Comparison of ENCODE assay signal across 8 mouse cellular contexts in the genomic region with DNA sequence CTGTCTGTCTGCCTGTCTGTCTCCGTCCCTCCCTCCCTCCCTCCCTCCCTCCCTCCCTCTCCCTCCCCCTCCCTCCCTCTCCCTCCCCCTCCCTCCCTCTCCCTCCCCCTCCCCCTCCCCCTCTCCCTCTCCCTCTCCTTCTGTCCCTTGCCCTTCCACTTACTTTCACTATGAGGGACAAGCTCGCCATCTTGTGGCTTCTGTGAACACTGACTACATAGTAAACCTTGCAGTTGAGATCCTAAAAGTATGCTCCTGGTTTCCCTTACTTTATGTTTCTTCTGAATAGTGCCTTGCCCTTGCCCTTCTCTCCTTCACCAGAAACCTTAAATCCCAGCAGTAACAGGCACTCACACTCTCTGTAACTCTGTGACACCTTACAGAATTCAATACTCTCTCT.
DNase-seq lines count a peak whose midpoint lies in the region; ATAC-seq and TF ChIP-seq lines count a peak whose summit lies in the region.

No protein-coding gene starts in this region.

- H3K36me3 ChIP-seq in intestine, postnatal 0 days (ENCODE audit: control insufficient read depth, insufficient read depth) = no peaks in the 10 kb centered on the region
- no peaks in the 10 kb centered on the region for H3K36me3 ChIP-seq in intestine, embryonic 15.5 days

- no peak for ATAC-seq in intestine, postnatal 0 days
- no peak; the same call in 1 of the 2 replicates for ATAC-seq in intestine, embryonic 15.5 days
- no peak for ATAC-seq in inflammation-experienced regulatory T-cells, adult 6 months

- H3K9ac ChIP-seq in intestine, postnatal 0 days (ENCODE audit: low read depth, low read length) = no peak overlapping the region
- no peak overlapping the region for H3K9ac ChIP-seq in intestine, embryonic 15.5 days

- peak; percentile 19 for DNase-seq in thymus, postnatal 14 days
- no peak for DNase-seq in thymus, adult 18-20 months
- DNase-seq in layer of hippocampus, adult 9-10 months (ENCODE audit: low spot score) = peak; percentile 6
- peak; percentile 21 for DNase-seq in right cerebral cortex, postnatal 4 days
- no peak for DNase-seq in MN1 (ENCODE audit: low spot score)

- peak; percentile 66 for TF ChIP-seq CTCF in intestine, postnatal 0 days (IDR thresholded peaks at IDR 0.05; ENCODE audit: low read depth)

- no peak overlapping the region for H3K4me2 ChIP-seq in intestine, postnatal 0 days (replicated peaks; ENCODE audit: low read depth)
- no peak overlapping the region for H3K4me2 ChIP-seq in intestine, embryonic 15.5 days (replicated peaks)

- H3K27me3 ChIP-seq in intestine, postnatal 0 days (replicated peaks; ENCODE audit: control insufficient read depth, insufficient read depth, low read length) = no peaks in the 10 kb centered on the region
- H3K27me3 ChIP-seq in intestine, embryonic 15.5 days (replicated peaks) = no peaks in the 10 kb centered on the region

- H3K4me3 ChIP-seq in intestine, postnatal 0 days (ENCODE audit: low read depth, low read length) = no peak overlapping the region
- no peak overlapping the region for H3K4me3 ChIP-seq in intestine, embryonic 15.5 days (replicated peaks)

- no peaks in the 10 kb centered on the region for H3K9me3 ChIP-seq in intestine, postnatal 0 days (ENCODE audit: control insufficient read depth)
- no peaks in the 10 kb centered on the region for H3K9me3 ChIP-seq in intestine, embryonic 15.5 days

- no peaks in the 10 kb centered on the region for H3K4me1 ChIP-seq in intestine, postnatal 0 days (replicated peaks; ENCODE audit: control insufficient read depth, insufficient read depth, low read length)
- no peaks in the 10 kb centered on the region for H3K4me1 ChIP-seq in intestine, embryonic 15.5 days (replicated peaks)

- no peak overlapping the region for H3K27ac ChIP-seq in intestine, postnatal 0 days (ENCODE audit: low read depth, low read length)
- H3K27ac ChIP-seq in intestine, embryonic 15.5 days = no peak overlapping the region

- 30% methylated on average over 2 of the region's 2 CpGs for WGBS in intestine, postnatal 0 days
- 20% methylated on average over 2 of the region's 2 CpGs for WGBS in intestine, embryonic 15.5 days

Comparison
In these comparisons a context has a peak if more than half of its experiments do, and no peak if none do; other contexts are left out.
1. DNase-seq: peak in thymus, postnatal 14 days (single experiment), layer of hippocampus, adult 9-10 months (single experiment) and right cerebral cortex, postnatal 4 days (single experiment); none in thymus, adult 18-20 months (0 of 2) and MN1 (single experiment).